24 mouse cellular contexts compared by ENCODE assay signal in genomic region chr17:84620076-84620475, GRCm38 (mm10). TPM values are rescaled to one million over a fixed set of nuclear protein-coding genes. Genes with fewer than 3 reads are reported as not detected.
DNase-seq lines count a peak whose midpoint lies in the region; ATAC-seq and TF ChIP-seq lines count a peak whose summit lies in the region.
"Had no signal": no experiment of that assay in that cellular context is flagged by ENCODE, and none has a peak within 500 bp of the region (broad histone marks: within the 10 kb centered on the region; RNA-seq: fewer than 3 reads in every experiment).

No protein-coding gene starts in this region.

- H3K9me3 ChIP-seq in heart, embryonic 10.5 days: no peaks in the 10 kb centered on the region
- no peaks in the 10 kb centered on the region for H3K9me3 ChIP-seq in lung, embryonic 15.5 days
- H3K9me3 ChIP-seq in stomach, embryonic 14.5 days (ENCODE audit: control insufficient read depth, low read depth, low read length): no peaks in the 10 kb centered on the region
- H3K9me3 ChIP-seq in midbrain, embryonic 15.5 days: no peaks in the 10 kb centered on the region
- H3K9me3 ChIP-seq: forebrain, embryonic 10.5 days; G1E; heart, embryonic 13.5 days; kidney, embryonic 15.5 days; midbrain, embryonic 12.5 days; neural tube, embryonic 13.5 days had no signal

- no peaks in the 10 kb centered on the region for H3K27me3 ChIP-seq in heart, embryonic 10.5 days (ENCODE audit: insufficient read depth, poor library complexity, severe bottlenecking)
- no peaks in the 10 kb centered on the region for H3K27me3 ChIP-seq in heart, adult 2 months (ENCODE audit: control insufficient read depth, insufficient read depth, low read length)
- no peaks in the 10 kb centered on the region for H3K27me3 ChIP-seq in lung, embryonic 15.5 days
- H3K27me3 ChIP-seq in stomach, embryonic 14.5 days (ENCODE audit: control insufficient read depth, insufficient read depth, low read length): no peaks in the 10 kb centered on the region
- H3K27me3 ChIP-seq in midbrain, embryonic 15.5 days (replicated peaks): no peaks in the 10 kb centered on the region
- H3K27me3 ChIP-seq: heart, embryonic 13.5 days; kidney, embryonic 15.5 days; midbrain, embryonic 12.5 days; neural tube, embryonic 13.5 days had no signal

- H3K9ac ChIP-seq in heart, adult 2 months (ENCODE audit: low read depth, low read length): no peak overlapping the region
- no peak overlapping the region for H3K9ac ChIP-seq in lung, embryonic 15.5 days
- H3K9ac ChIP-seq in stomach, embryonic 14.5 days (replicated peaks; ENCODE audit: low read depth, low read length): no peak overlapping the region
- H3K9ac ChIP-seq in midbrain, embryonic 15.5 days: no peak overlapping the region
- H3K9ac ChIP-seq: heart, embryonic 13.5 days; kidney, embryonic 15.5 days; midbrain, embryonic 12.5 days; neural tube, embryonic 13.5 days had no signal

- no peaks in the 10 kb centered on the region for H3K4me1 ChIP-seq in heart, embryonic 10.5 days
- H3K4me1 ChIP-seq in heart, adult 2 months (ENCODE audit: control insufficient read depth, insufficient read depth, low read length): no peaks in the 10 kb centered on the region
- 0 out of 2 replicates have a peak, but pooled peaks cover 5% of the 10 kb centered on the region for H3K4me1 ChIP-seq in lung, embryonic 15.5 days
- peaks cover 10% of the 10 kb centered on the region for H3K4me1 ChIP-seq in bone marrow, adult 2 months (ENCODE audit: control insufficient read depth, insufficient read depth, low read length)
- H3K4me1 ChIP-seq in stomach, embryonic 14.5 days (ENCODE audit: control insufficient read depth, insufficient read depth, low read length): peaks cover 4% of the 10 kb centered on the region; the same call in 1 of the 2 replicates
- no peaks in the 10 kb centered on the region for H3K4me1 ChIP-seq in midbrain, embryonic 15.5 days
- H3K4me1 ChIP-seq: heart, embryonic 13.5 days; kidney, embryonic 15.5 days; midbrain, embryonic 12.5 days; neural tube, embryonic 13.5 days had no signal

- peak; percentile 54; the same call in 1 of the 2 replicates for ATAC-seq in lung, embryonic 15.5 days (ENCODE audit: borderline replicate concordance, extremely low read depth, low FRiP score, low TSS enrichment)
- no peak for ATAC-seq in stomach, embryonic 14.5 days (ENCODE audit: insufficient number of reproducible peaks, insufficient read depth, low FRiP score, low read depth)
- no peak for ATAC-seq in inflammation-experienced regulatory T-cells, adult 6 months
- ATAC-seq in midbrain, embryonic 15.5 days (replicated peaks): no peak
- ATAC-seq: hindbrain, embryonic 16.5 days had no signal

- DNase-seq in heart, embryonic 10.5 days (ENCODE audit: low spot score): peak; percentile 67
- DNase-seq in heart, adult 2 months: no peak
- no peak for DNase-seq in lung, postnatal 36 days
- DNase-seq: adrenal gland, postnatal 25 days; cerebellum, adult 18-20 months; cerebellum, postnatal 25 days; embryo, embryonic 11 days; gastrocnemius, adult 2 months; right cerebral cortex, adult 18-20 months had no signal

- no peak overlapping the region for H3K4me3 ChIP-seq in heart, embryonic 10.5 days
- no peak overlapping the region for H3K4me3 ChIP-seq in heart, adult 2 months
- H3K4me3 ChIP-seq in lung, embryonic 15.5 days: no peak overlapping the region
- H3K4me3 ChIP-seq in bone marrow, adult 2 months (replicated peaks; ENCODE audit: control insufficient read depth, low read depth, low read length): no peak overlapping the region
- H3K4me3 ChIP-seq in stomach, embryonic 14.5 days (ENCODE audit: low read depth, low read length): no peak overlapping the region
- H3K4me3 ChIP-seq in midbrain, embryonic 15.5 days: no peak overlapping the region
- H3K4me3 ChIP-seq: forebrain, embryonic 10.5 days; gastrocnemius, adult 2 months; heart, embryonic 13.5 days; kidney, embryonic 15.5 days; midbrain, embryonic 12.5 days; neural tube, embryonic 13.5 days had no signal

- 74% methylated on average over 3 of the region's 3 CpGs for WGBS in heart, embryonic 10.5 days
- WGBS in heart, adult 2 months: 83% methylated on average over 3 of the region's 3 CpGs
- 53% methylated on average over 3 of the region's 3 CpGs for WGBS in lung, embryonic 15.5 days
- 81% methylated on average over 3 of the region's 3 CpGs for WGBS in bone marrow, adult 2 months
- 59% methylated on average over 3 of the region's 3 CpGs for WGBS in stomach, embryonic 14.5 days
- WGBS in midbrain, embryonic 15.5 days: 83% methylated on average over 3 of the region's 3 CpGs

- no peak overlapping the region for H3K4me2 ChIP-seq in lung, embryonic 15.5 days
- H3K4me2 ChIP-seq in stomach, embryonic 14.5 days (replicated peaks; ENCODE audit: low read depth, low read length): no peak overlapping the region
- no peak overlapping the region for H3K4me2 ChIP-seq in midbrain, embryonic 15.5 days
- H3K4me2 ChIP-seq: heart, embryonic 13.5 days; kidney, embryonic 15.5 days; midbrain, embryonic 12.5 days; neural tube, embryonic 13.5 days had no signal

- no peak for TF ChIP-seq CTCF in heart, adult 2 months (IDR thresholded peaks at IDR 0.05)
- TF ChIP-seq CTCF in bone marrow, adult 2 months (IDR thresholded peaks at IDR 0.05; ENCODE audit: control insufficient read depth, insufficient read depth, low read length): no peak

- H3K27ac ChIP-seq in heart, embryonic 10.5 days: no peak overlapping the region
- H3K27ac ChIP-seq in heart, adult 2 months: no peak overlapping the region
- peak overlapping the region; percentile 60 for H3K27ac ChIP-seq in lung, embryonic 15.5 days
- H3K27ac ChIP-seq in bone marrow, adult 2 months (ENCODE audit: control insufficient read depth, insufficient read depth, low read depth, low read length, poor library complexity): peak overlapping the region; percentile 97
- H3K27ac ChIP-seq in stomach, embryonic 14.5 days (ENCODE audit: low read length): peak overlapping the region; percentile 34; the same call in 1 of the 2 replicates
- no peak overlapping the region for H3K27ac ChIP-seq in midbrain, embryonic 15.5 days
- H3K27ac ChIP-seq: forebrain, embryonic 10.5 days; gastrocnemius, adult 2 months; heart, embryonic 13.5 days; kidney, embryonic 15.5 days; midbrain, embryonic 12.5 days; neural tube, embryonic 13.5 days had no signal

- no peak for TF ChIP-seq EP300 in heart, adult 2 months (IDR thresholded peaks at IDR 0.05; ENCODE audit: insufficient read depth, low read depth, low read length)

- no peak for TF ChIP-seq POLR2A in heart, adult 2 months (IDR thresholded peaks at IDR 0.05; ENCODE audit: insufficient read depth, low read depth, low read length)
- no peak for TF ChIP-seq POLR2A in bone marrow, adult 2 months (IDR thresholded peaks at IDR 0.05; ENCODE audit: borderline replicate concordance, control insufficient read depth, low read depth, low read length)

- no peaks in the 10 kb centered on the region for H3K36me3 ChIP-seq in heart, embryonic 10.5 days
- H3K36me3 ChIP-seq in heart, adult 2 months (ENCODE audit: control insufficient read depth, insufficient read depth, low read length): no peaks in the 10 kb centered on the region
- no peaks in the 10 kb centered on the region for H3K36me3 ChIP-seq in lung, embryonic 15.5 days
- H3K36me3 ChIP-seq in stomach, embryonic 14.5 days (ENCODE audit: control insufficient read depth, insufficient read depth, low read length): no peaks in the 10 kb centered on the region
- no peaks in the 10 kb centered on the region for H3K36me3 ChIP-seq in midbrain, embryonic 15.5 days (replicated peaks)
- H3K36me3 ChIP-seq: G1E; heart, embryonic 13.5 days; midbrain, embryonic 12.5 days; neural tube, embryonic 13.5 days had no signal

- H3K79me2 ChIP-seq in heart, adult 2 months (replicated peaks; ENCODE audit: control insufficient read depth, insufficient read depth, low read length): no peaks in the 10 kb centered on the region

- intact Hi-C loops in heart, adult 2 months (cut with DNase I): no loop called here

RNA-seq across cellular contexts. Expression of gene Dync2li1, which starts 6.2 kb away (rescaled TPM):
- polyA plus RNA-seq in heart, embryonic 10.5 days (2016; fragmentation: Nextera tagmentation; extraction: Ambion mirVana): 9.9 and 17.2 TPM in 2 replicates
- 1 to 10 TPM; 2.7 to 3.5 TPM for total RNA-seq in heart, adult 2 months (2021)
- polyA plus RNA-seq in heart, adult 2 months (2012; rRNA removed): 2.9 and 3.2 TPM in 2 replicates
- 38.9 and 39.4 TPM in 2 replicates for polyA plus RNA-seq in lung, embryonic 15.5 days (2015; fragmentation: Nextera tagmentation; extraction: Ambion mirVana)
- polyA plus RNA-seq in bone marrow, adult 2 months (2011; ENCODE audit: insufficient read depth, insufficient read length, low replicate concordance, missing spikeins): 0.72 and 2.2 TPM in 2 replicates
- polyA plus RNA-seq in stomach, embryonic 14.5 days (2014; fragmentation: Nextera tagmentation; extraction: Ambion mirVana): 37.1 and 39.9 TPM in 2 replicates
- polyA plus RNA-seq in inflammation-experienced regulatory T-cells, adult 6 months (2017; shearing (Covaris generic)): 1 to 10 TPM in 2 of 3 experiments, under 1 TPM in 1; 0.79 to 1.9 (median 1.6) TPM
- polyA plus RNA-seq in midbrain, embryonic 15.5 days (2015; fragmentation: Nextera tagmentation; extraction: Ambion mirVana): 33.5 and 35.4 TPM in 2 replicates
- total RNA-seq: G1E had no signal
- polyA plus RNA-seq: G1E had no signal

RNA-seq across cellular contexts. Expression of gene Abcg8, which starts 56.0 kb away (rescaled TPM):
- 0.09 TPM in 1 of 2 replicates, not detected in the other for polyA plus RNA-seq in heart, embryonic 10.5 days (2016; fragmentation: Nextera tagmentation; extraction: Ambion mirVana)
- not detected for total RNA-seq in heart, adult 2 months (2021)
- 0.06 TPM in 1 of 2 replicates, not detected in the other for polyA plus RNA-seq in heart, adult 2 months (2012; rRNA removed)
- 0.06 TPM in 1 of 2 replicates, not detected in the other for polyA plus RNA-seq in lung, embryonic 15.5 days (2015; fragmentation: Nextera tagmentation; extraction: Ambion mirVana)
- polyA plus RNA-seq in bone marrow, adult 2 months (2011; ENCODE audit: insufficient read depth, insufficient read length, low replicate concordance, missing spikeins): not detected in 2 replicates
- polyA plus RNA-seq in stomach, embryonic 14.5 days (2014; fragmentation: Nextera tagmentation; extraction: Ambion mirVana): 0.20 TPM in 1 of 2 replicates, not detected in the other
- not detected for polyA plus RNA-seq in inflammation-experienced regulatory T-cells, adult 6 months (2017; shearing (Covaris generic))
- 0.15 TPM in 1 of 2 replicates, not detected in the other for polyA plus RNA-seq in midbrain, embryonic 15.5 days (2015; fragmentation: Nextera tagmentation; extraction: Ambion mirVana)
- total RNA-seq: gastrocnemius, adult 2 months; hematopoietic stem cell, adult 5-6 weeks; layer of hippocampus, postnatal 14 days; megakaryocyte progenitor cell, adult 5-6 weeks had no signal
- polyA plus RNA-seq: G1E; heart, embryonic 13.5 days; neural tube, embryonic 13.5 days had no signal

Comparison
In these comparisons a context has a peak if more than half of its experiments do, and no peak if none do; other contexts are left out.
1. H3K27ac ChIP-seq: peak in lung, embryonic 15.5 days (single experiment), bone marrow, adult 2 months (single experiment) and stomach, embryonic 14.5 days (single experiment); none in heart, embryonic 10.5 days (single experiment), heart, adult 2 months (single experiment) and midbrain, embryonic 15.5 days (single experiment).